Mouse (Mus musculus): Measurements from ENCODE around the gene Htr1a.

Htr1a gene

GRCm38 (mm10) chr13:105444895-105445281 is 1.4 kb downstream of the Htr1a start:
- no peak for TF ChIP-seq NANOG (IDR thresholded peaks at IDR 0.05; ENCODE audit: borderline replicate concordance, low read length)
- TF ChIP-seq CTCF (conservative IDR thresholded peaks at IDR 0.05; ENCODE audit: low read length) = no peak
- TF ChIP-seq POU5F1 (IDR thresholded peaks at IDR 0.05; ENCODE audit: borderline replicate concordance, low read length) = no peak
- no peaks in the 10 kb centered on the region for H3K9me3 ChIP-seq (ENCODE audit: low read length)
- peak overlapping the region; percentile 75 for H3K4me3 ChIP-seq (replicated peaks; ENCODE audit: low read length)
- H3K27me3 ChIP-seq (ENCODE audit: insufficient read depth, low read length) = peaks cover 50% of the 10 kb centered on the region
- no peaks in the 10 kb centered on the region for H3K36me3 ChIP-seq (ENCODE audit: insufficient read depth, low read length)
- peaks cover 20% of the 10 kb centered on the region for H3K4me1 ChIP-seq (replicated peaks; ENCODE audit: low read depth, low read length)

DNA sequence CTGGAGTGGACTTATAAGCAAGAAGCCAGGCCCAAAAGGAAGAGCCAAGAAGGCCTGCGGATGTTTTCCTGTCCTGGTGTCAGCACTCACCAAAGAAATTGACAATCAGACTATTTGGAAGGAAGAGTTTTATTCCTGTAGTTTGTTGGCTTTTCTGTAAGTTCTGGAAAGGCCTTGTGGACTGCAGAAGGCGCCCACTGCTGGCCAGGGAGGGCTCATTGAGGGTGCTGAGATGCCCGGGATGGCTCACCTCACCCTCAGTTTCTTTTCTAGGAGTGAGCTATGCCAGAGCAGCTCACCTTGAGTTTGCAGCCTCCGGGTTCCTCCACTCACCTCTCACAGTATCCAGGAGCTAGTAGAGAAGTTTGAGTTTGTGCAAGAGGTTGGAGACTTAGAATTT is 2.8 kb downstream of the Htr1a start:
- TF ChIP-seq POU5F1 (IDR thresholded peaks at IDR 0.05; ENCODE audit: borderline replicate concordance, low read length) = no peak
- no peak for TF ChIP-seq NANOG (IDR thresholded peaks at IDR 0.05; ENCODE audit: borderline replicate concordance, low read length)
- no peak for TF ChIP-seq CTCF (conservative IDR thresholded peaks at IDR 0.05; ENCODE audit: low read length)
- H3K36me3 ChIP-seq (ENCODE audit: insufficient read depth, low read length) = no peaks in the 10 kb centered on the region
- H3K27me3 ChIP-seq (ENCODE audit: insufficient read depth, low read length) = peaks cover 50% of the 10 kb centered on the region
- peaks cover 20% of the 10 kb centered on the region for H3K4me1 ChIP-seq (replicated peaks; ENCODE audit: low read depth, low read length)
- H3K4me3 ChIP-seq (replicated peaks; ENCODE audit: low read length) = no peak overlapping the region
- H3K9me3 ChIP-seq (ENCODE audit: low read length) = no peaks in the 10 kb centered on the region

DNA sequence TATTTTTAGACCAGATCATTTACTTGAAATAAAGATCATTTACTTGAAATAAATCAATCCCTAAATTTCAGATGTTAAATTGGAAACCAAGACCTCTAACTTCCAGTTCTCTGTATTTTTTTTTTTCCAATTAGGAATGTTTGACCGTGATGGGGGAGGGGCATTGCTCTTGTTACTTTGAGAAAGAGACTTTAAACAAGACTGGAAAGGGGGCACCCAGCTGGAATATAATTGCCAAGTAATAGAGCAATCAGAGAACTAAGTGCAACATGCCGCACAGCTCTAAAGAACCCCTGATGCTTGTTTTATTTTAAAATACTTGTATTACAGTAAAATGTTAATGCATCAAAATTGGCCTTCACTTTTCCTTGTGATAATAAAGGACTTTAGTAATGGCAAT is 4.3 kb downstream of the Htr1a start:
- Histone ChIP-seq H3K27me3 (ENCODE audit: insufficient read depth, low read length) (peaks cover 53% of the 10 kb centered on the region), H3K4me1 (replicated peaks; ENCODE audit: low read depth, low read length) (peaks cover 20% of the 10 kb centered on the region), H3K4me3 (replicated peaks; ENCODE audit: low read length) (no peak overlapping the region), H3K9me3 (ENCODE audit: low read length) (no peaks in the 10 kb centered on the region), H3K36me3 (ENCODE audit: insufficient read depth, low read length) (no peaks in the 10 kb centered on the region)
- TF ChIP-seq CTCF (conservative IDR thresholded peaks at IDR 0.05; ENCODE audit: low read length) (no peak), POU5F1 (IDR thresholded peaks at IDR 0.05; ENCODE audit: borderline replicate concordance, low read length) (no peak), NANOG (IDR thresholded peaks at IDR 0.05; ENCODE audit: borderline replicate concordance, low read length) (no peak)

GRCm38 (mm10) chr13:105451536-105451935 is 8.1 kb downstream of the Htr1a start:
- Histone ChIP-seq H3K9me3 (ENCODE audit: low read length) (no peaks in the 10 kb centered on the region), H3K4me3 (replicated peaks; ENCODE audit: low read length) (no peak overlapping the region), H3K36me3 (ENCODE audit: insufficient read depth, low read length) (no peaks in the 10 kb centered on the region), H3K27me3 (ENCODE audit: insufficient read depth, low read length) (peaks cover 16% of the 10 kb centered on the region), H3K4me1 (replicated peaks; ENCODE audit: low read depth, low read length) (no peaks in the 10 kb centered on the region)
- TF ChIP-seq POU5F1 (IDR thresholded peaks at IDR 0.05; ENCODE audit: borderline replicate concordance, low read length) (no peak), CTCF (conservative IDR thresholded peaks at IDR 0.05; ENCODE audit: low read length) (no peak), NANOG (IDR thresholded peaks at IDR 0.05; ENCODE audit: borderline replicate concordance, low read length) (no peak)
